Mouse (Mus musculus) heart, postnatal 0 days (tissue): ENCODE results near the gene Arhgef16. TPM values are rescaled to one million over a fixed set of nuclear protein-coding genes. Genes with fewer than 3 reads are reported as not detected.
A peak's percentile ranks its signal among the peaks of the same experiment; 100 is the strongest.

Source experiments
- ATAC-seq: fragments of 200-750 bp; cut with Nextera tagmentation; 2 replicates; pipeline ENCODE4 v1.8.0; 2017; ENCODE audit warnings: low read depth, moderate number of reproducible peaks, moderate library complexity; ENCODE audit not compliant: insufficient read depth
- DNase-seq: peaks from one replicate; pipeline ENCODE4 v3.0.0-alpha.2; 2016; ENCODE audit warnings: low spot score
- H3K27ac ChIP-seq: fragments of 300-500 bp; sonication (generic); 2 replicates; pipeline ENCODE4 v1.5.1; 2014; ENCODE audit warnings: low read depth, mild to moderate bottlenecking
- H3K27me3 ChIP-seq: fragments of 300-500 bp; sonication (generic); 2 replicates; pipeline ENCODE4 v1.6.1; 2014; ENCODE audit warnings: low read length, mixed read lengths; ENCODE audit not compliant: control insufficient read depth, insufficient read depth
- H3K36me3 ChIP-seq: fragments of 300-500 bp; sonication (generic); replicated peaks from 2 replicates; pipeline ENCODE4 v1.6.1; 2014; ENCODE audit warnings: low read length, mixed read lengths; ENCODE audit not compliant: control insufficient read depth, insufficient read depth
- H3K4me1 ChIP-seq: fragments of 300-500 bp; sonication (generic); 2 replicates; pipeline ENCODE4 v1.6.1; 2014; ENCODE audit warnings: antibody characterized with exemption; ENCODE audit not compliant: control insufficient read depth, insufficient read depth
- H3K4me2 ChIP-seq: fragments of 300-500 bp; sonication (generic); 2 replicates; pipeline ENCODE4 v1.6.1; 2014; ENCODE audit warnings: low read depth, mild to moderate bottlenecking, low read length, moderate library complexity
- H3K4me3 ChIP-seq: fragments of 300-500 bp; sonication (generic); 2 replicates; pipeline ENCODE4 v1.5.1; 2014; ENCODE audit warnings: low read depth, low read length
- H3K9ac ChIP-seq: fragments of 300-500 bp; sonication (generic); replicated peaks from 2 replicates; pipeline ENCODE4 v1.6.1; 2014; ENCODE audit warnings: low read depth, low read length, mixed read lengths
- H3K9me3 ChIP-seq: fragments of 300-500 bp; sonication (generic); replicated peaks from 2 replicates; pipeline ENCODE4 v1.6.1; 2016; ENCODE audit warnings: low read length; ENCODE audit not compliant: control insufficient read depth
- CTCF ChIP-seq: IDR thresholded peaks from 2 replicates; pipeline ENCODE4 v1.5.1; 2016; ENCODE audit warnings: antibody characterized with exemption, control low read depth, low read depth
- EP300 ChIP-seq: IDR thresholded peaks from 2 replicates; pipeline ENCODE4 v1.6.1; 2016; ENCODE audit warnings: antibody characterized with exemption, low read depth
- WGBS: fragments of 180-500 bp; shearing (Covaris S2); extraction: QIAGEN DNeasy Blood & Tissue Kit; methylation state at CpG from one replicate; pipeline ENCODE4 v1.1.7; 2014; 5-methylcytosine and 5-hydroxymethylcytosine counted together
- polyA plus RNA-seq: library from polyadenylated mRNA; unstranded; fragments of >200 nt; fragmentation: Nextera tagmentation; extraction: Ambion mirVana; gene quantifications from 2 replicates; pipeline ENCODE4 v1.2.1, GENCODE M21; 2015
- total RNA-seq: library from RNA; depleted of rRNA; stranded (reverse); fragments of >200 nt; gene quantifications from 2 replicates; pipeline ENCODE4 v1.2.3, GENCODE M21; 2014; ENCODE audit warnings: low replicate concordance; rRNA removed

The Arhgef16 gene
- total RNA-seq (2.6 and 3.5 TPM in 2 replicates), polyA plus RNA-seq (0.49 and 0.62 TPM in 2 replicates)

DNA sequence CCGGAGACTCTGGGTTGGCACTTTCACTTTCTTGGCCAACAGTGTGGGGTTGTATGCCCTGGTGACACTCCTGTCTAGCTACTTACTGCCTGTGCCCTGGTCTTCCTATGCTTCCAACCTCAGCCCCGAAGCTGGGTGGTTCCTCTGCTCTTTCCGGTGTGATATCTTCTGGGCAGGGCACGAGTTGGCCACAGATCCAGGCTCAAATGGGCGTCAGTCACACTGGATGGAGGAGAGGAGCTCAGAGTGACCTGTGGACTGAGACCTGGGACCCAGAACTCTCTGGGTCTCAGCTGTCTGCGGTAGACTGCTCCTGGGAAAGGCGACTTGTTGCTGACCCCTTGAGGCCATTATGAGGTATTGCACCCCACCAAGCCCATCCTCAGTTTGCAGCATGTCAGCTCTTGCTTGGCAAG, at the start of gene Arhgef16:
Arhgef16 (minus strand) TSS at position 211 of the 416 bp plus-strand sequence.
- H3K27me3 ChIP-seq = peaks cover 22% of the 10 kb centered on the region
- H3K27ac ChIP-seq = no peak within 1 kb of the TSS
- H3K4me1 ChIP-seq = peaks cover 6% of the 10 kb centered on the region; the same call in 1 of the 2 replicates
- ATAC-seq = peak; percentile 39
- DNase-seq = peak; percentile 56
- no peak within 1 kb of the TSS for H3K9ac ChIP-seq
- no peak within 1 kb of the TSS for H3K4me2 ChIP-seq
- WGBS = 18% methylated on average over 7 of the region's 7 CpGs
- no peaks in the 10 kb centered on the region for H3K9me3 ChIP-seq
- no peak within 1 kb of the TSS for H3K4me3 ChIP-seq
- H3K36me3 ChIP-seq = no peaks in the 10 kb centered on the region
- TF ChIP-seq CTCF (peak; percentile 85), EP300 (no peak)

DNA sequence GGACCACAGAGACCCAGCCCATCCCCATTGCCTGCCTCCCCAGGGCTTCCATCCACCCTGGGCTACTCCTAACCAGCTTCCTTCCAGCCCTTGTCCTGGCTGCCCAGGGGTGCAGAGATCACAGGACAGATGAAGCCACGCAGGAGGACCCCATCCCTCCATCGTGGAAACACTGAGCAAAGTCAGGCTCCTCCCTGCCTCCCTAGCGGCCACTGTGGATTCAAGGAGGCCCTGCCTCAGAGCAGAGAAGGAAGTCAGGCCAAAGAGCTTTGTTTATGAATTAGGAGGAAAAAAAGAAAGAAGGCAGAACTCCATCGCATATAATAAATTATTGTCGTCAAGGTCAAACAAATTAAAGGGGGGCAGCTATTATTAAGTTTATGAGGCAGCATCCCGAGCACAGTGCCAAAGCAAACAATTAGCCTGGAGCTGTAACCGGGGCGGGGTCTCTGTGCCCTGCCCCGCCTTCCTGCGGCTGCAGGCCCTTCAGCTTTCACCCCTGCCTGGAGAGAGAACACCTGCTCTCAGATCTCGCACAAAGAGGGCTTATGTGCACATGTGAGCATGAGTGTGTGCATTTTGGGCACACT, 46.8 kb upstream of the Arhgef16 start:
- DNase-seq = no peak
- ATAC-seq = no peak
- Histone ChIP-seq H3K27me3 (no peaks in the 10 kb centered on the region), H3K4me2 (no peak overlapping the region), H3K9ac (no peak overlapping the region), H3K4me3 (no peak overlapping the region), H3K4me1 (peaks cover 13% of the 10 kb centered on the region; the same call in 1 of the 2 replicates), H3K36me3 (peaks cover 13% of the 10 kb centered on the region; the same call in 1 of the 2 replicates), H3K27ac (no peak overlapping the region), H3K9me3 (no peaks in the 10 kb centered on the region)
- TF ChIP-seq EP300 (no peak), CTCF (no peak)
- 52% methylated on average over 11 of the region's 11 CpGs for WGBS

GRCm38 (mm10) chr4:154346731-154347522, 45.5 kb upstream of the Arhgef16 start:
- TF ChIP-seq CTCF (no peak), EP300 (no peak)
- H3K9ac ChIP-seq = no peak overlapping the region
- H3K9me3 ChIP-seq = no peaks in the 10 kb centered on the region
- H3K36me3 ChIP-seq = peaks cover 14% of the 10 kb centered on the region; the same call in 1 of the 2 replicates
- no peak for DNase-seq
- WGBS = 71% methylated on average over 19 of the region's 19 CpGs
- H3K4me3 ChIP-seq = no peak overlapping the region
- no peak for ATAC-seq
- no peaks in the 10 kb centered on the region for H3K27me3 ChIP-seq
- H3K4me2 ChIP-seq = no peak overlapping the region
- peaks cover 13% of the 10 kb centered on the region; the same call in 1 of the 2 replicates for H3K4me1 ChIP-seq
- no peak overlapping the region for H3K27ac ChIP-seq

DNA sequence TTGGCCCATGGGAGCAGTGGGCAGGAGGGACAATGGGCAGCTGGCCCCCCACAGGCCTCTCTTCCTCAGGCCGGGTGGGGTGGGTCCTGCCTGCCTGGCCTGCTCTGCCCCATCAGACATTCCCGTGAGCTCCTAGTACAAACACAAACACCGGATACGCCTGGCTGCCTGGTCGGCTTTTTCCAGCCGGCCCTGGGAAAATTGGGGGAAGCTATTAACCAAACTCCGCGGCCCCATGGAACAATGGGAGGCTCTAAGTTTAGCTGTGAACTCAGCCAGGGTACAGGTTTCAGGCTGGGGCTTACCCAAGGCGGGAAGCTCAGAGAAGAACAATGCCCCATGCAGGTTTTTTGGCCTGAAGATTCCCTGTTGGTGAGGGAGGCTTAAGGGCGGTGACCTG, 35.2 kb upstream of the Arhgef16 start:
- Histone ChIP-seq H3K27me3 (no peaks in the 10 kb centered on the region), H3K36me3 (peaks cover 12% of the 10 kb centered on the region), H3K4me3 (no peak overlapping the region), H3K27ac (peak overlapping the region; percentile 68), H3K4me2 (no peak overlapping the region), H3K4me1 (peaks cover 16% of the 10 kb centered on the region), H3K9me3 (no peaks in the 10 kb centered on the region), H3K9ac (no peak overlapping the region)
- peak; percentile 66 for ATAC-seq
- no peak for TF ChIP-seq CTCF
- TF ChIP-seq EP300 = peak; percentile 77
- peak; percentile 36 for DNase-seq
- 47% methylated on average over 10 of the region's 10 CpGs for WGBS

GRCm38 (mm10) chr4:154335761-154336160, 34.3 kb upstream of the Arhgef16 start, which contains the start of gene B230104I21Rik:
B230104I21Rik (plus strand) TSS chr4:154336127.
- H3K9me3 ChIP-seq = no peaks in the 10 kb centered on the region
- H3K4me3 ChIP-seq = 0 out of 2 replicates have a peak within 1 kb of the TSS, but pooled peaks have one; percentile 8
- peak within 1 kb of the TSS; percentile 68 for H3K27ac ChIP-seq
- TF ChIP-seq EP300 (no peak), CTCF (no peak)
- H3K4me1 ChIP-seq = peaks cover 20% of the 10 kb centered on the region
- H3K4me2 ChIP-seq = peak within 1 kb of the TSS; percentile 38
- ATAC-seq = no peak
- DNase-seq = no peak
- no peak within 1 kb of the TSS for H3K9ac ChIP-seq
- 77% methylated on average over 12 of the region's 12 CpGs for WGBS
- H3K27me3 ChIP-seq = no peaks in the 10 kb centered on the region
- H3K36me3 ChIP-seq = peaks cover 3% of the 10 kb centered on the region
